Mouse (Mus musculus) forelimb bud, embryonic 11.5 days (tissue): ENCODE data around the gene Slc5a10.
A peak's percentile ranks its signal among the peaks of the same experiment; 100 is the strongest.

Experiments used
- DNase-seq: peaks from one replicate; pipeline ENCODE4 v3.0.0-alpha.2; 2012; ENCODE audit warnings: low read depth, low spot score

Slc5a10 gene

GRCm38 (mm10) chr11:61669492-61670490, 50.8 kb downstream of the Slc5a10 start:
- no peak for DNase-seq

GRCm38 (mm10) chr11:61667782-61668181, 52.8 kb downstream of the Slc5a10 start:
- no peak for DNase-seq

GRCm38 (mm10) chr11:61667248-61667647, 53.4 kb downstream of the Slc5a10 start:
- DNase-seq, result no peak

- peak; percentile 54 for DNase-seq
These were observed 54.4 kb downstream of the Slc5a10 start for GRCm38 (mm10) chr11:61665991-61666799.

GRCm38 (mm10) chr11:61665401-61665800, 55.2 kb downstream of the Slc5a10 start:
- no peak for DNase-seq

- DNase-seq, result no peak
These were observed 58.4 kb downstream of the Slc5a10 start for GRCm38 (mm10) chr11:61662189-61662588.

GRCm38 (mm10) chr11:61660806-61661392, 59.7 kb downstream of the Slc5a10 start:
- no peak for DNase-seq

GRCm38 (mm10) chr11:61660001-61660400, 60.6 kb downstream of the Slc5a10 start:
- DNase-seq, result no peak

GRCm38 (mm10) chr11:61659011-61659858, 61.4 kb downstream of the Slc5a10 start:
- DNase-seq, result no peak

GRCm38 (mm10) chr11:61658360-61658922, 62.2 kb downstream of the Slc5a10 start:
- DNase-seq, result no peak

GRCm38 (mm10) chr11:61657432-61657831, 63.2 kb downstream of the Slc5a10 start:
- DNase-seq, result no peak

- DNase-seq, result no peak
These were observed 64.3 kb downstream of the Slc5a10 start for GRCm38 (mm10) chr11:61656148-61656850.

- no peak for DNase-seq
These were observed 65.0 kb downstream of the Slc5a10 start for GRCm38 (mm10) chr11:61655649-61656048.

GRCm38 (mm10) chr11:61654786-61655311, 65.8 kb downstream of the Slc5a10 start:
- DNase-seq, result no peak

GRCm38 (mm10) chr11:61653568-61653967, 67.1 kb downstream of the Slc5a10 start:
- DNase-seq, result no peak

- DNase-seq, result no peak
These were observed 67.8 kb downstream of the Slc5a10 start, which contains the start of gene Grap for GRCm38 (mm10) chr11:61652686-61653447. Grap (plus strand) TSS chr11:61653265.

- no peak for DNase-seq
These were observed 68.4 kb downstream of the Slc5a10 start for GRCm38 (mm10) chr11:61652216-61652615.

- DNase-seq, result no peak
These were observed 70.0 kb downstream of the Slc5a10 start for GRCm38 (mm10) chr11:61650470-61651265.
